Mouse (Mus musculus) neural tube, embryonic 14.5 days (tissue): ENCODE data around the gene Cnn2. TPM values are rescaled to one million over a fixed set of nuclear protein-coding genes. Genes with fewer than 3 reads are reported as not detected.

Experiments used
- ATAC-seq: fragments of 200-750 bp; cut with Nextera tagmentation; 2 replicates; pipeline ENCODE4 v1.8.0; 2017; ENCODE audit warnings: low read depth, mild to moderate bottlenecking, moderate TSS enrichment, moderate library complexity
- H3K27ac ChIP-seq: fragments of 300-500 bp; sonication (generic); 2 replicates; pipeline ENCODE4 v1.5.1; 2014; ENCODE audit warnings: low read depth, mild to moderate bottlenecking, control low read depth, low read length, moderate library complexity, mixed read lengths
- H3K27me3 ChIP-seq: fragments of 300-500 bp; sonication (generic); 2 replicates; pipeline ENCODE4 v1.6.1; 2014; ENCODE audit warnings: low read length; ENCODE audit not compliant: control insufficient read depth, insufficient read depth
- H3K36me3 ChIP-seq: fragments of 300-500 bp; sonication (generic); 2 replicates; pipeline ENCODE4 v1.6.1; 2014; ENCODE audit warnings: low read length, mixed read lengths; ENCODE audit not compliant: control insufficient read depth, insufficient read depth
- H3K4me1 ChIP-seq: fragments of 300-500 bp; sonication (generic); 2 replicates; pipeline ENCODE4 v1.6.1; 2014; ENCODE audit warnings: low read length; ENCODE audit not compliant: control insufficient read depth, insufficient read depth
- H3K4me2 ChIP-seq: fragments of 300-500 bp; sonication (generic); 2 replicates; pipeline ENCODE4 v1.6.1; 2014; ENCODE audit warnings: mild to moderate bottlenecking, low read depth, low read length, control low read depth
- H3K4me3 ChIP-seq: fragments of 300-500 bp; sonication (generic); 2 replicates; pipeline ENCODE4 v1.5.1; 2014; ENCODE audit warnings: low read depth, low read length, control low read depth, mixed read lengths
- H3K9ac ChIP-seq: fragments of 300-500 bp; sonication (generic); replicated peaks from 2 replicates; pipeline ENCODE4 v1.6.1; 2014; ENCODE audit warnings: low read depth, mild to moderate bottlenecking, control low read depth, low read length, mixed read lengths
- H3K9me3 ChIP-seq: fragments of 300-500 bp; sonication (generic); 2 replicates; pipeline ENCODE4 v1.6.1; 2016; ENCODE audit warnings: low read length; ENCODE audit not compliant: control insufficient read depth
- WGBS: fragments of 180-500 bp; shearing (Covaris S2); extraction: QIAGEN DNeasy Blood & Tissue Kit; methylation state at CpG from one replicate; pipeline ENCODE4 v1.1.7; 2014; 5-methylcytosine and 5-hydroxymethylcytosine counted together
- polyA plus RNA-seq: library from polyadenylated mRNA; unstranded; fragments of >200 nt; fragmentation: Nextera tagmentation; extraction: Ambion mirVana; gene quantifications from 2 replicates; pipeline ENCODE4 v1.2.1, GENCODE M21; 2014

Cnn2 gene
- polyA plus RNA-seq, 1 experiment from 2014 or later = 9.9 TPM

DNA sequence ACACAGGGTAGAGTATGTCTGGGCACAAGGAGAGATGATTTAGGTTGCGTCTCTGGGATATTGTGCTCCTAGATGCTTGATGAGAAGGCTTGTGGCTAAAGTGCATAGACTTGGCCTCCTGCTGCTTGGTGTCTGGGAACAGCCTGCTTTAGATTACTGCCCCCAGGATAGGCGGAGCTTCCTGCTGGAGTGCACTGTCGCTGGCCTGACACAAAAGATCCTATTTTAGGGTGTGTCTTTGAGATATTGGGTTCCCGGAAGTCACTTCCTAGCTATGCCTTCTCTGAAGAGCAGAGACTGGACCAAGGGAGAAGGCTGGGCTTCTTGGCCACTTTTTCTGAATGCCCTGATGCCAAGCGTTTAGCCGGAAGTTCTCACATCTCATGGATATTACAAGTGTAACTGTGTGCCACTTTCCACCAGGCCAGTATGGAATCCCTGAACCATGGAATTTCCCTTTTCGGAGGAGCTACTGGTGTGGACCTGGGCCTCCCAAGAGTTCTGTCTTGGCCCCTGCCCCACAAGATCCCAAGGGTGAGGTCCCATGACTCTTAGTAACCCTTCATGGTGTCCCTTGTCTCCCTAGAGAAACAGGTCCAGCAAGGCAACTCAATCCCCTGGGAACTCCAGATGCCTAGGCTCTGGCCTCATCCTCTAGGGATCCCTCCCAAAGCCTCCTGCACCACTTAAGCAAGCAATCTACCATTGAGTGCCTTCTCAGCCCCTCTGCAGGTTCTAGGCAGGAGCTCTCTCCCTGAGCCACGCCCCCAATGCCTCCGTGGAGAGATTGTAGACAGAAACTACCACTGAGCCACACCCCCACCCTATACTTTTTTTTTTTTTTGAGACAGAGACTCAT is 15.2 kb downstream of the Cnn2 start:
- H3K4me1 ChIP-seq = no peaks in the 10 kb centered on the region
- no peak for ATAC-seq
- no peak overlapping the region for H3K27ac ChIP-seq
- H3K27me3 ChIP-seq = 0 out of 2 replicates have a peak, but pooled peaks cover 2% of the 10 kb centered on the region
- H3K9me3 ChIP-seq = no peaks in the 10 kb centered on the region
- H3K36me3 ChIP-seq = no peaks in the 10 kb centered on the region
- 63% methylated on average over 9 of the region's 9 CpGs for WGBS
- H3K4me2 ChIP-seq = no peak overlapping the region
- H3K4me3 ChIP-seq = no peak overlapping the region
- H3K9ac ChIP-seq = no peak overlapping the region

DNA sequence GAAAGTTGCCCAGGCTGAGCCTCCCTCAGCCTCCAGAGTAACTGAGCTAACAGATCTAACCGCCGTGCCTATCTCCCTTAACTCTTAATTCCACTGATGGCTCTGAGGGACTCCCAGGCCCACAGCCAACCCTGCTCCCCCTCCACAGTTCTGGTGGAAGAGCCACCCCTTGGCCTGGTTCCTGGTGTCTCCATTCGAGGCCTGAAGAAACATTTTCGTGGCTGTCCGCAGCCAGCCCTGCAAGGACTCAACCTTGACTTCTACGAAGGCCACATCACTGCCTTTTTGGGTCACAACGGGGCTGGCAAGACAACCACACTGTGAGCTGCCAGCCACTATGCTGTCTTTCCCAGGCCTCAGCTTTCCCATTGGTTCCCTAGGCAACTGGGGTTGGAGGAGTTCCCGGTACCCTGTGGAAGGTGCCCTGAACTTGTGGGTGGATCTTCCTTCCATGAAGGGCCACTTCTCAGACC is 15.9 kb downstream of the Cnn2 start:
- Histone ChIP-seq H3K9me3 (no peaks in the 10 kb centered on the region), H3K4me3 (no peak overlapping the region), H3K27ac (no peak overlapping the region), H3K36me3 (no peaks in the 10 kb centered on the region), H3K4me2 (no peak overlapping the region), H3K27me3 (0 out of 2 replicates have a peak, but pooled peaks cover 2% of the 10 kb centered on the region), H3K9ac (no peak overlapping the region), H3K4me1 (no peaks in the 10 kb centered on the region)
- ATAC-seq = no peak
- 94% methylated on average over 8 of the region's 8 CpGs for WGBS

DNA sequence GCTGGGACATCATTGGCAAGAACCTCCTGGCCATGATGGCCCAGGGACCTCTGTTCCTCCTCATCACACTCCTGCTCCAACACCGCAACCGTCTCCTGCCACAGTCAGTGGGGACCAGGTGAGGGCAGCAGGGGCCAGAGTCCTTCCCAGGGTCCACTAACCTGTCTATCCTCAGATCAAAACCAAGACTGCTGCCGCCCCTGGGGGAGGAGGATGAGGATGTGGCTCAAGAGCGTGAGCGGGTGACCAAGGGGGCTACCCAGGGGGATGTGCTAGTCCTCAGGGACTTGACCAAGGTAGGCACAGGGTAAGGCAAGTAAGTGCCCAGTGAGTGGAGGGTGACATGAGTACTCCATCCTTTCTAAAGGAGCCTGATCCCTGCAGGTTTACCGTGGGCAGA is 23.4 kb downstream of the Cnn2 start:
- no peak overlapping the region for H3K4me3 ChIP-seq
- H3K4me1 ChIP-seq = no peaks in the 10 kb centered on the region
- no peaks in the 10 kb centered on the region for H3K9me3 ChIP-seq
- no peak overlapping the region for H3K27ac ChIP-seq
- WGBS = 83% methylated on average over 6 of the region's 6 CpGs
- H3K4me2 ChIP-seq = no peak overlapping the region
- no peak for ATAC-seq
- H3K36me3 ChIP-seq = peaks cover 14% of the 10 kb centered on the region; the same call in 1 of the 2 replicates
- H3K27me3 ChIP-seq = peaks cover 31% of the 10 kb centered on the region
- H3K9ac ChIP-seq = no peak overlapping the region

DNA sequence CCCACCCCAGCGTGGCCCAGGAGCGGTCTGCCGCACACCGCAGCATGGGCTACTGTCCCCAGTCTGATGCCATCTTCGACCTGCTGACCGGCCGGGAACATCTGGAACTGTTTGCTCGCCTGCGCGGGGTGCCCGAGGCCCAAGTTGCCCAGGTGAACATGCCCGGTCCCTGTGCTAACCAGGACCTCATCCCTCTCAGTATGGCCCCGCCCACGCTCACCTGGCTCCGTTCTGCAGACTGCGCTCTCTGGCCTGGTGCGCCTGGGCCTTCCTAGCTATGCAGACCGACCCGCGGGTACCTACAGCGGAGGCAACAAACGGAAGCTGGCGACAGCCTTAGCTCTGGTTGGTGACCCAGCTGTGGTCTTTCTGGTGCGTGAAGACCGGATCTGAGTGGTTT is 25.2 kb downstream of the Cnn2 start:
- H3K4me2 ChIP-seq = no peak overlapping the region
- peaks cover 14% of the 10 kb centered on the region; the same call in 1 of the 2 replicates for H3K36me3 ChIP-seq
- ATAC-seq = no peak
- H3K4me3 ChIP-seq = no peak overlapping the region
- H3K9ac ChIP-seq = no peak overlapping the region
- peaks cover 31% of the 10 kb centered on the region for H3K27me3 ChIP-seq
- 29% methylated on average over 25 of the region's 25 CpGs for WGBS
- no peaks in the 10 kb centered on the region for H3K4me1 ChIP-seq
- no peaks in the 10 kb centered on the region for H3K9me3 ChIP-seq
- H3K27ac ChIP-seq = no peak overlapping the region

DNA sequence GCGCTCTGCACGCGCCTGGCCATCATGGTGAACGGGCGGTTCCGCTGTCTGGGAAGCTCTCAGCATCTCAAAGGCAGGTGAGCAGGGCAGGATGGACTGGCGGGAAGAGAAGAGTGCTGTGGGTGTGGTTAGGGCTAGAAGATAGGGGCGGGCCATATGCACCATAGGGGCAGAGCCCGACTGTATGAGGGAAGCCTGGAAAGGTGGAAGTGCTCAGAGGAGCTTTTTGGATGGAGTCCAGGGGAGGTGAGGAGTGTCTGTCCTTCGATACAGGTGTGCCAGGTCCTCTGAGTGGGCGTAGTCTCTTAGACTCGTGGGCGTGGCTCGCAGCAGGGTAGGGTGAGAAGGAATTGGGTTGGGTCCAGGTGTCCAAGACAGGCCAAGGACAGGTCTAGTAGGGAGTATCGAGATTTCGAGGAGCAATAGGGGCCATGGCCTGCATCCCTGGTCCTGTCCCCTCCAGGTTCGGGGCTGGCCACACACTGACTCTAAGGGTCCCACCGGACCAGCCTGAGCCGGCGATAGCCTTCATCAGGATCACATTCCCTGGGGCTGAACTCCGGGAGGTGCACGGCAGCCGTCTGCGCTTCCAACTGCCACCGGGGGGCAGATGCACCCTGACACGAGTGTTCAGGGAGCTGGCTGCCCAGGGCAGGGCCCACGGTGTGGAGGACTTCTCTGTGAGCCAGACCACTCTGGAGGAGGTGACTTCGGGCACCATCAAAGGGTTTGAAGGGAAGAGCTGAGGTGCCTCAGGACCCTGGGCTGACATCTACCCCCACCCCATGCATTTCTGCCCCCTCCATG is 26.3 kb downstream of the Cnn2 start:
- H3K4me2 ChIP-seq = no peak overlapping the region
- no peaks in the 10 kb centered on the region for H3K4me1 ChIP-seq
- peaks cover 36% of the 10 kb centered on the region for H3K27me3 ChIP-seq
- no peaks in the 10 kb centered on the region for H3K9me3 ChIP-seq
- no peak overlapping the region for H3K9ac ChIP-seq
- H3K4me3 ChIP-seq = no peak overlapping the region
- WGBS = 22% methylated on average over 28 of the region's 28 CpGs
- ATAC-seq = no peak
- H3K36me3 ChIP-seq = peaks cover 14% of the 10 kb centered on the region; the same call in 1 of the 2 replicates
- H3K27ac ChIP-seq = no peak overlapping the region

DNA sequence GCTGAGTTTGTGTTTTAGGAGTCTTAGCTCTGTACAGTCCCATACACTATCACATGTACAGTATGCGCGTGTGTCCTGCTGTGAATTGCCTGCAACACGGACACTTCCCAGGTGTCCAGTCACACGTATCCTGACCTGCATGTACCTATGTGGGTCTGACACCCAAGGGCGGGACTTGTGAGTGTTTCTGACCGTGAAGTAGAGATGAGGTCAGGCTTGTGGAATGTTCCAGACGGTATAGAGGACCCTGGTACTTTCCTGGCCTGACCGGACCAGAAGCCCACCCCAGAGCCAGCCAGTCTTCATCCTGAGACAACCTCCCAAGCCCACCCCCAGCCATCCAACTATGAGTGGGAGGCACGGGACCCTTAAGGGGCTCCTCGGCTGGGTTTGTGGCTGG is 27.2 kb downstream of the Cnn2 start:
- Histone ChIP-seq H3K4me2 (no peak overlapping the region), H3K9ac (no peak overlapping the region), H3K27ac (no peak overlapping the region), H3K9me3 (no peaks in the 10 kb centered on the region), H3K4me1 (no peaks in the 10 kb centered on the region), H3K36me3 (peaks cover 9% of the 10 kb centered on the region; the same call in 1 of the 2 replicates), H3K27me3 (peaks cover 42% of the 10 kb centered on the region), H3K4me3 (no peak overlapping the region)
- ATAC-seq = no peak
- 85% methylated on average over 10 of the region's 10 CpGs for WGBS

DNA sequence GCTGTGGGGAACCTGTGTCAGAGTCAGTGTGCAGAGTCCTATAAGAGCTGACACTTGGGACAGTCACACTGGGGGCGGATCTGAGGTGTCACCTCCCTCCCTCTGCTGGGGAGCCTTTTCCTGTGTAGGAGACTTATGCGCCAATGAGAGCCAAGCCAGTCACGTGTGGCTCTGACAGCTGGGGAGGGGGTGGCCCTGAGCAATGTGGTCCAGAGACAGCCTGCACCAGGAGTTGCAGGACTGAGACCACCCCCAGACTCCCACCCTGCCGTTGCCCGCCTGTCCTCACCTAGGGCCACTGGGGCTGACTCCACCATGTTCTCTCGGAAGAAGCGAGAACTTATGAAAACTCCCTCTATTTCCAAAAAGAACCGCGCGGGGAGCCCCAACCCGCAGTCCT is 28.1 kb downstream of the Cnn2 start, which contains the start of gene Arhgap45:
Gene Arhgap45, plus strand, starts transcription at position 143 of the 400 bp plus-strand sequence.
- no peak within 1 kb of the TSS for H3K27ac ChIP-seq
- H3K9me3 ChIP-seq = no peaks in the 10 kb centered on the region
- H3K4me2 ChIP-seq = no peak within 1 kb of the TSS
- 63% methylated on average over 11 of the region's 11 CpGs for WGBS
- H3K27me3 ChIP-seq = peaks cover 43% of the 10 kb centered on the region
- H3K36me3 ChIP-seq = 0 out of 2 replicates have a peak, but pooled peaks cover 4% of the 10 kb centered on the region
- ATAC-seq = no peak
- no peak within 1 kb of the TSS for H3K4me3 ChIP-seq
- no peak within 1 kb of the TSS for H3K9ac ChIP-seq
- H3K4me1 ChIP-seq = no peaks in the 10 kb centered on the region

DNA sequence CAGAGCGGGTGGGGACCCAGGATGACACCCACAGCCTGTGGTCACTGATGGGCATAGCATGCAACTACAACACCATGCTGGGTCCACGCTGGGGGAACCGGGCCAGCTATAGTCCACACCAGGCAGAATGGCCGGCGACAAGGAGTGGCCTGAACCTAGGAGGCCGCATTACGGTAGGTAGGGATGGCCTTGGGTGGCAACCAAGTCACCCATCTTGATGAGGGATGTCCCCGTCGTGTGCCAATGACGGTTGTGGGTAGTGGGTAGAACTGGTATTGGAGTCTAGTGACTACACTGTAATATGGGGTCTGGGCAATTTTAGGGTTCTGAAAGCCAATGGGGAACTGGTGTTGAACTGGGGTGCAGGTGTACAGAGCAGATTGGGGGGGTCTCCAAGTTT is 28.5 kb downstream of the Cnn2 start:
- Histone ChIP-seq H3K27ac (no peak overlapping the region), H3K4me3 (no peak overlapping the region), H3K27me3 (peaks cover 43% of the 10 kb centered on the region), H3K9me3 (no peaks in the 10 kb centered on the region), H3K4me1 (no peaks in the 10 kb centered on the region), H3K36me3 (0 out of 2 replicates have a peak, but pooled peaks cover 4% of the 10 kb centered on the region), H3K9ac (no peak overlapping the region), H3K4me2 (no peak overlapping the region)
- no peak for ATAC-seq
- 88% methylated on average over 10 of the region's 10 CpGs for WGBS
